Mouse (Mus musculus) spleen, adult 2 months (tissue): ENCODE data around the gene Tollip. TPM values are rescaled to one million over a fixed set of nuclear protein-coding genes. Genes with fewer than 3 reads are reported as not detected.

Source experiments
- DNase-seq, 2 experiments: peaks; one replicate each; pipeline versions ENCODE4 v3.0.0 to v3.0.0-alpha.2; 2012 to 2021; ENCODE audit warnings: low spot score in 2 of 2, low read depth in 1 of 2
- H3K27ac ChIP-seq: fragments of 200-500 bp; 2 replicates; pipeline ENCODE4 v1.5.1; 2012; ENCODE audit warnings: low read length, inconsistent platforms; ENCODE audit not compliant: insufficient read depth
- H3K27me3 ChIP-seq: fragments of 200-500 bp; 2 replicates; pipeline ENCODE4 v1.6.1; 2012; ENCODE audit warnings: mild to moderate bottlenecking, moderate library complexity, low read length, inconsistent platforms; ENCODE audit not compliant: control insufficient read depth, insufficient read depth
- H3K36me3 ChIP-seq: fragments of 200-500 bp; 2 replicates; pipeline ENCODE4 v1.6.1; 2012; ENCODE audit warnings: mild to moderate bottlenecking, low read length, inconsistent platforms; ENCODE audit not compliant: control insufficient read depth, insufficient read depth
- H3K4me1 ChIP-seq: fragments of 200-500 bp; 2 replicates; pipeline ENCODE4 v1.6.1; 2011; ENCODE audit warnings: inconsistent platforms; ENCODE audit not compliant: control insufficient read depth, insufficient read depth, insufficient read length
- H3K4me3 ChIP-seq: fragments of 200-500 bp; 2 replicates; pipeline ENCODE4 v1.5.1; 2011; ENCODE audit warnings: mild to moderate bottlenecking, inconsistent platforms; ENCODE audit not compliant: insufficient read depth, insufficient read length; ENCODE audit errors: extremely low read depth
- CTCF ChIP-seq: fragments of 200-500 bp; IDR thresholded peaks from 2 replicates; pipeline ENCODE4 v1.5.1; 2011; ENCODE audit warnings: mild to moderate bottlenecking, inconsistent platforms; ENCODE audit not compliant: insufficient read depth, insufficient read length, insufficient replicate concordance; ENCODE audit errors: extremely low read depth
- POLR2A ChIP-seq: fragments of 200-500 bp; IDR thresholded peaks from 2 replicates; pipeline ENCODE4 v1.6.1; 2011; ENCODE audit warnings: low read depth, low read length, inconsistent platforms
- WGBS: fragments of 180-500 bp; shearing (Covaris S2); methylation state at CpG from one replicate; pipeline ENCODE4 v1.1.7; 2018; 5-methylcytosine and 5-hydroxymethylcytosine counted together
- polyA plus RNA-seq: library from polyadenylated mRNA; depleted of rRNA; stranded (reverse); fragments of >200 nt; gene quantifications from 2 replicates; pipeline ENCODE4 v1.2.3, GENCODE M21; 2012

Gene Tollip
- polyA plus RNA-seq, 1 experiment: 40.8 TPM

DNA sequence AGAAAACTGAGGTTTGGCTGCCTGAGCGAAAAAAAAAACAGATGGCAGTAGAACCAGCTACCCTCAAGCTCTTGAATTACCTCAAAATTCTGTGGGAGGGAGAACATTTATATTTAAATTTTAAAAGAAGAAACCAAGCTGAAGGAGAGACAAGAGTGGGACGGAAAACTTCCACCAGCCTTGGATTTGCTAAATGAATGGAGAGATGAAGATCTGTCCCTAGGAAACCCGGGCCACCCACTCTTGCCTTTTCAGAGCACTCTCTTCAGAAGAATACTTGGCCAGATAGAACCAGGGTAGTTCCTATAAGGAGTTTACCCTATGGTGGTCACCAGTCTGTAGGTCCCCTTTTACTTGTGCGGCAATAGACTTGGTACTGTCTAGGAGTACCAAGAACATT, 15.5 kb downstream of the Tollip start:
- no peaks in the 10 kb centered on the region for H3K27me3 ChIP-seq
- WGBS: 85% methylated on average over 4 of the region's 4 CpGs
- peaks cover 10% of the 10 kb centered on the region; the same call in 1 of the 2 replicates for H3K4me1 ChIP-seq
- no peak for DNase-seq
- TF ChIP-seq CTCF: no peak
- no peak for TF ChIP-seq POLR2A
- no peaks in the 10 kb centered on the region for H3K36me3 ChIP-seq
- H3K27ac ChIP-seq: no peak overlapping the region
- H3K4me3 ChIP-seq: peak overlapping the region; percentile 56; the same call in 1 of the 2 replicates

DNA sequence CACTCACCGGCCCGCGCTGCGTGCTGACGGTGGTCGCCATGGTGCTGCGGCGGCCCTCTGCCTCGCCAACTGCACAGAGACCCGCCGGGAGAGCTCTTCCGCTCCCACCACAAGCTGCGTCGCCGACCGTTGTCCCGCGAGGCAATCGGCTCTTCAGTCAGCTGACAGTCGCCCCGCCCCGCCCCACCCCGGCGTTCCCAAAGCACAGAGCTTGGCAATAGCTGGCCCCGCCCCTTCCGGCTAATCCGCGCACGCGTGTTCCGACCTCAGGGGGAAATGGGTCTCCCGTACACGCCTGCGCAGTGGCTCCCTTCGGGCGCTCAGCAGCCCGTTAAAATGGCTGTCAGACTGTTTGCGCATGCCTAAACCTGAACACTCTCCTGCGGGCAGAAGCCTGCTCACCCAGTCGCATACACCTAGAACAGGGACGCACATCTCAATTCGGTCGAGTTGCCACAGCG, 16.0 kb downstream of the Tollip start:
- Histone ChIP-seq H3K27me3 (no peaks in the 10 kb centered on the region), H3K27ac (peak overlapping the region; percentile 50), H3K4me1 (peaks cover 10% of the 10 kb centered on the region; the same call in 1 of the 2 replicates), H3K4me3 (peak overlapping the region; percentile 82), H3K36me3 (no peaks in the 10 kb centered on the region)
- TF ChIP-seq POLR2A (peak; percentile 73), CTCF (no peak)
- under 1% methylated on average over 44 of the region's 44 CpGs for WGBS
- DNase-seq: peak; percentile 97 to 100

DNA sequence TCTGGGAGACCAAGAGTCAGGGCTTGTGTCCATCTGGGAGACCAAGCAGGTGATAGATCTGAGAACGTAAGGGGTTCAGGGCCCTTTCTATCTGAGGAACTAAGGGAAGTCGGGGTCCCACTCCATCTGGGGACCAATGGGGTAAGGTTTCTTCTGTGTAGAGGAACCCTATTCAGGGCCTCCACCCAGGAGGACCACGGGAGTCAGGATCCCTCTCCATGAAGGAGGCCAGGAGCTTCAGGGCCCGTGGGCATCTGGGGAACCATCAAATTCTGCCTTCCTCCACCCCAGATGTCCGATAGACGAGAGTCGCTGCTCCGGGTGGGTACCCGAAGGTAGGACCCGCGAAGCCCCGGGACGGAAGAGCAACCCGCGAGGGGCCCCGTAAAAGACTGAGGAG, 16.5 kb downstream of the Tollip start:
- Histone ChIP-seq H3K27me3 (no peaks in the 10 kb centered on the region), H3K27ac (peak overlapping the region; percentile 50), H3K36me3 (no peaks in the 10 kb centered on the region), H3K4me3 (peak overlapping the region; percentile 82), H3K4me1 (peaks cover 10% of the 10 kb centered on the region; the same call in 1 of the 2 replicates)
- DNase-seq: no peak
- TF ChIP-seq CTCF (no peak), POLR2A (no peak)
- under 1% methylated on average over 16 of the region's 16 CpGs for WGBS

DNA sequence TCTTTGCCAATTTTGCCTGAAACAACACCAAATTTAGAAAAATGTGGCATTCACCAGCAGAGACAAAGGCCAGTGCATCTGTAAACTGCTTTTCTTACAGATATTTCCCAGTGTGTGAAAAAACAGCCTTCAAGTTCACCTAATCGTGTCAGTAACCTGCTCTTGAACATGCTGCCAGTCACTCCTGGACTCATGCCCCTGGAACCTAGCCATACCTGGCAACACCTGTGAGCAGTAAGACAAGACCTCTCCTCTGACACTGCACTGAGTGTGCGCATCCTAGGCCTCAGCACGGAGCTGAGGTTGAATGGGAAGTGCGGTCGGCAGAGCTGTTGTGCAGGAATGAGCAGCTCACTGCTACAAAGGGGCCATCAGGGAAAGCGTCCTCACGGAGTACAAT, 26.2 kb downstream of the Tollip start:
- H3K4me1 ChIP-seq: no peaks in the 10 kb centered on the region; the same call in 1 of the 2 replicates
- peaks cover 43% of the 10 kb centered on the region for H3K36me3 ChIP-seq

GRCm38 (mm10) chr7:141878813-141879212, 39.5 kb downstream of the Tollip start:
- TF ChIP-seq CTCF (no peak), POLR2A (no peak)
- DNase-seq: no peak
- H3K4me1 ChIP-seq: no peaks in the 10 kb centered on the region
- no peak overlapping the region for H3K4me3 ChIP-seq
- H3K36me3 ChIP-seq: peaks cover 30% of the 10 kb centered on the region
- no peaks in the 10 kb centered on the region for H3K27me3 ChIP-seq
- 95% methylated on average over 2 of the region's 2 CpGs for WGBS
- H3K27ac ChIP-seq: no peak overlapping the region

More for the DNA sequence above, 26.2 kb downstream of the Tollip start:
- H3K4me3 ChIP-seq: no peak overlapping the region
- DNase-seq: no peak
- no peaks in the 10 kb centered on the region for H3K27me3 ChIP-seq
- WGBS: 96% methylated on average over 7 of the region's 7 CpGs
- no peak overlapping the region for H3K27ac ChIP-seq
- TF ChIP-seq POLR2A (no peak), CTCF (no peak)

- no peak overlapping the region for H3K27ac ChIP-seq
- no peaks in the 10 kb centered on the region for H3K27me3 ChIP-seq
- no peak overlapping the region for H3K4me3 ChIP-seq
- DNase-seq: no peak
- WGBS: 89% methylated on average over 5 of the region's 5 CpGs
- H3K36me3 ChIP-seq: peaks cover 9% of the 10 kb centered on the region; the same call in 1 of the 2 replicates
- no peaks in the 10 kb centered on the region for H3K4me1 ChIP-seq
- TF ChIP-seq POLR2A: no peak
- TF ChIP-seq CTCF: no peak
These were observed 43.4 kb downstream of the Tollip start for GRCm38 (mm10) chr7:141874891-141875290.

- DNase-seq: no peak
- Histone ChIP-seq H3K27me3 (no peaks in the 10 kb centered on the region), H3K27ac (no peak overlapping the region), H3K4me3 (no peak overlapping the region), H3K4me1 (no peaks in the 10 kb centered on the region), H3K36me3 (peaks cover 6% of the 10 kb centered on the region; the same call in 1 of the 2 replicates)
- 86% methylated on average over 5 of the region's 5 CpGs for WGBS
- TF ChIP-seq POLR2A (no peak), CTCF (no peak)
These were observed 47.8 kb downstream of the Tollip start for GRCm38 (mm10) chr7:141870553-141870952.
